Comparison of ENCODE assay signal across 8 mouse cellular contexts in genomic region chr2:92060291-92060690, GRCm38 (mm10). TPM values are rescaled to one million over a fixed set of nuclear protein-coding genes. Genes with fewer than 3 reads are reported as not detected.
DNase-seq lines count a peak whose midpoint lies in the region; ATAC-seq and TF ChIP-seq lines count a peak whose summit lies in the region.

No protein-coding gene starts in this region.

- peak overlapping the region; percentile 85 for H3K4me3 ChIP-seq in E14TG2a.4 (replicated peaks; ENCODE audit: low read length)
- H3K4me3 ChIP-seq in bone marrow macrophage, adult 2 months (ENCODE audit: insufficient read depth, low read length), result peak overlapping the region; percentile 55
- H3K4me3 ChIP-seq in hindbrain, embryonic 13.5 days, result peak overlapping the region; percentile 73
- H3K4me3 ChIP-seq in limb, embryonic 15.5 days, result peak overlapping the region; percentile 61

- no peak overlapping the region for H3K27ac ChIP-seq in bone marrow macrophage, adult 2 months (ENCODE audit: insufficient read depth, low read depth, low read length)
- H3K27ac ChIP-seq in hindbrain, embryonic 13.5 days, result peak overlapping the region; percentile 93
- no peak overlapping the region for H3K27ac ChIP-seq in limb, embryonic 15.5 days

- no peak for DNase-seq in frontal cortex, adult 2 months (ENCODE audit: extremely low spot score in 1 of 2, low spot score in 1 of 2)
- no peak for DNase-seq in spleen, postnatal 10 days (ENCODE audit: low spot score in 2 of 2)
- no peak for DNase-seq in left cerebral cortex, adult 11 months (ENCODE audit: low spot score)

- no peaks in the 10 kb centered on the region for H3K36me3 ChIP-seq in E14TG2a.4 (ENCODE audit: insufficient read depth, low read length)
- H3K36me3 ChIP-seq in hindbrain, embryonic 13.5 days, result no peaks in the 10 kb centered on the region
- H3K36me3 ChIP-seq in limb, embryonic 15.5 days, result no peaks in the 10 kb centered on the region

- peak overlapping the region; percentile 94 for H3K4me2 ChIP-seq in hindbrain, embryonic 13.5 days
- peak overlapping the region; percentile 92 for H3K4me2 ChIP-seq in limb, embryonic 15.5 days

- H3K9me3 ChIP-seq in E14TG2a.4 (ENCODE audit: low read length), result no peaks in the 10 kb centered on the region
- no peaks in the 10 kb centered on the region for H3K9me3 ChIP-seq in hindbrain, embryonic 13.5 days
- H3K9me3 ChIP-seq in limb, embryonic 15.5 days, result no peaks in the 10 kb centered on the region

- 12% methylated on average over 6 of the region's 6 CpGs for WGBS in hindbrain, embryonic 13.5 days
- 14% methylated on average over 6 of the region's 6 CpGs for WGBS in limb, embryonic 15.5 days

- peaks cover 66% of the 10 kb centered on the region for H3K27me3 ChIP-seq in E14TG2a.4 (ENCODE audit: insufficient read depth, low read length)
- peaks cover 41% of the 10 kb centered on the region for H3K27me3 ChIP-seq in hindbrain, embryonic 13.5 days
- H3K27me3 ChIP-seq in limb, embryonic 15.5 days, result peaks cover 22% of the 10 kb centered on the region

- ATAC-seq in hindbrain, embryonic 13.5 days (ENCODE audit: low FRiP score), result 0 out of 2 replicates have a peak, but pooled peaks have one; percentile 0
- no peak for ATAC-seq in limb, embryonic 15.5 days (ENCODE audit: insufficient number of reproducible peaks, low FRiP score, low TSS enrichment, low read depth)
- ATAC-seq in frontal cortex, adult (ENCODE audit: low TSS enrichment), result no peak

- TF ChIP-seq CTCF in E14TG2a.4 (conservative IDR thresholded peaks at IDR 0.05; ENCODE audit: low read length), result no peak
- no peak for TF ChIP-seq CTCF in bone marrow macrophage, adult 2 months (IDR thresholded peaks at IDR 0.05; ENCODE audit: low read depth, low read length)

- peak overlapping the region; percentile 90 for H3K9ac ChIP-seq in hindbrain, embryonic 13.5 days
- no peak overlapping the region for H3K9ac ChIP-seq in limb, embryonic 15.5 days

- no peak for TF ChIP-seq POLR2A in bone marrow macrophage, adult 2 months (IDR thresholded peaks at IDR 0.05; ENCODE audit: borderline replicate concordance, low read depth, low read length)

- peaks cover 45% of the 10 kb centered on the region for H3K4me1 ChIP-seq in E14TG2a.4 (replicated peaks; ENCODE audit: low read depth, low read length)
- peaks cover 10% of the 10 kb centered on the region for H3K4me1 ChIP-seq in bone marrow macrophage, adult 2 months (ENCODE audit: control insufficient read depth, insufficient read depth, low read length)
- H3K4me1 ChIP-seq in hindbrain, embryonic 13.5 days (replicated peaks), result peaks cover 23% of the 10 kb centered on the region
- peaks cover 46% of the 10 kb centered on the region for H3K4me1 ChIP-seq in limb, embryonic 15.5 days

RNA-seq across cellular contexts. Expression of gene Phf21a, which starts 32.6 kb away (rescaled TPM):
- 81.5 and 83.4 TPM in 2 replicates for polyA plus RNA-seq in bone marrow macrophage, adult 2 months (2012; ENCODE audit: insufficient read depth, insufficient read length, missing spikeins)
- polyA plus RNA-seq in hindbrain, embryonic 13.5 days (2015; fragmentation: Nextera tagmentation; extraction: Ambion mirVana), result 38.4 and 39.6 TPM in 2 replicates
- 33.0 and 34.9 TPM in 2 replicates for polyA plus RNA-seq in limb, embryonic 15.5 days (2015; fragmentation: Nextera tagmentation; extraction: Ambion mirVana)
- polyA plus RNA-seq in frontal cortex, adult 2 months (2012; rRNA removed), result 51.2 and 54.6 TPM in 2 replicates

RNA-seq across cellular contexts. Expression of gene Creb3l1, which starts 36.0 kb away (rescaled TPM):
- polyA plus RNA-seq in bone marrow macrophage, adult 2 months (2012; ENCODE audit: insufficient read depth, insufficient read length, missing spikeins), result 3.7 and 5.1 TPM in 2 replicates
- 1.3 and 2.4 TPM in 2 replicates for polyA plus RNA-seq in hindbrain, embryonic 13.5 days (2015; fragmentation: Nextera tagmentation; extraction: Ambion mirVana)
- 30.4 and 31.9 TPM in 2 replicates for polyA plus RNA-seq in limb, embryonic 15.5 days (2015; fragmentation: Nextera tagmentation; extraction: Ambion mirVana)
- 1.7 and 1.8 TPM in 2 replicates for polyA plus RNA-seq in frontal cortex, adult 2 months (2012; rRNA removed)
